ENCODE assay signal across 8 mouse cellular contexts in genomic region chr12:12496593-12497141, GRCm38 (mm10).
DNase-seq lines count a peak whose midpoint lies in the region; ATAC-seq and TF ChIP-seq lines count a peak whose summit lies in the region.

No protein-coding gene starts in this region.

- TF ChIP-seq EP300 in heart, adult 2 months (IDR thresholded peaks at IDR 0.05; ENCODE audit: insufficient read depth, low read depth, low read length), result no peak

- H3K9ac ChIP-seq in kidney, embryonic 14.5 days (ENCODE audit: low read depth, low read length), result no peak overlapping the region
- no peak overlapping the region for H3K9ac ChIP-seq in heart, adult 2 months (ENCODE audit: low read depth, low read length)
- no peak overlapping the region for H3K9ac ChIP-seq in lung, embryonic 16.5 days (ENCODE audit: low read length)

- no peak overlapping the region for H3K4me2 ChIP-seq in kidney, embryonic 14.5 days (replicated peaks; ENCODE audit: low read depth, low read length)
- no peak overlapping the region for H3K4me2 ChIP-seq in lung, embryonic 16.5 days (ENCODE audit: low read depth, low read length)

- intact Hi-C loops in heart, adult 2 months (cut with DNase I), result no loop called here

- no peaks in the 10 kb centered on the region for H3K27me3 ChIP-seq in kidney, embryonic 14.5 days (ENCODE audit: control insufficient read depth, insufficient read depth, low read length)
- no peaks in the 10 kb centered on the region for H3K27me3 ChIP-seq in heart, adult 2 months (ENCODE audit: control insufficient read depth, insufficient read depth, low read length)
- no peaks in the 10 kb centered on the region for H3K27me3 ChIP-seq in lung, embryonic 16.5 days (ENCODE audit: control insufficient read depth, insufficient read depth, low read depth, low read length)
- no peaks in the 10 kb centered on the region for H3K27me3 ChIP-seq in thymus, adult 2 months (ENCODE audit: control insufficient read depth, insufficient read depth, low read length)

- H3K4me3 ChIP-seq in kidney, embryonic 14.5 days (ENCODE audit: low read length), result no peak overlapping the region
- no peak overlapping the region for H3K4me3 ChIP-seq in heart, adult 2 months
- H3K4me3 ChIP-seq in lung, embryonic 16.5 days (ENCODE audit: low read length), result no peak overlapping the region
- no peak overlapping the region for H3K4me3 ChIP-seq in thymus, adult 2 months (ENCODE audit: control insufficient read depth, insufficient read depth, low read length)

- no peak for TF ChIP-seq CTCF in heart, adult 2 months (IDR thresholded peaks at IDR 0.05)
- no peak for TF ChIP-seq CTCF in thymus, adult 2 months (IDR thresholded peaks at IDR 0.05; ENCODE audit: borderline replicate concordance, control insufficient read depth, extremely low read depth, insufficient read depth, low read length, poor library complexity)

- TF ChIP-seq POLR2A in heart, adult 2 months (IDR thresholded peaks at IDR 0.05; ENCODE audit: insufficient read depth, low read depth, low read length), result no peak
- no peak for TF ChIP-seq POLR2A in thymus, adult 2 months (IDR thresholded peaks at IDR 0.05; ENCODE audit: control insufficient read depth, extremely low read depth, insufficient read depth, low read length, poor library complexity)

- H3K9me3 ChIP-seq in kidney, embryonic 14.5 days (ENCODE audit: control insufficient read depth, low read length), result no peaks in the 10 kb centered on the region
- no peaks in the 10 kb centered on the region for H3K9me3 ChIP-seq in lung, embryonic 16.5 days (ENCODE audit: control insufficient read depth, low read length)

- DNase-seq in kidney, adult 11 months, result peak; percentile 22
- DNase-seq in c-Kit-positive CD71-negative TER-119-negative erythroid progenitor cells, embryonic 14.5 days (ENCODE audit: low read depth), result peak; percentile 66
- peak; percentile 23 to 34 for DNase-seq in heart, adult 2 months
- peak; percentile 45 to 52 for DNase-seq in kidney, postnatal 25 days
- no peak for DNase-seq in embryo, embryonic 11 days
- no peak for DNase-seq in thymus, adult 2 months

- no peak for ATAC-seq in kidney, embryonic 14.5 days (ENCODE audit: low FRiP score, low TSS enrichment)
- peak; percentile 59 for ATAC-seq in lung, embryonic 16.5 days (ENCODE audit: low read depth)

- no peak overlapping the region for H3K27ac ChIP-seq in kidney, embryonic 14.5 days (ENCODE audit: low read depth, low read length)
- H3K27ac ChIP-seq in heart, adult 2 months, result no peak overlapping the region
- H3K27ac ChIP-seq in lung, embryonic 16.5 days (ENCODE audit: low read length), result peak overlapping the region; percentile 19; the same call in 1 of the 2 replicates
- H3K27ac ChIP-seq in thymus, adult 2 months (ENCODE audit: control insufficient read depth, insufficient read depth, low read length), result no peak overlapping the region

- H3K79me2 ChIP-seq in heart, adult 2 months (replicated peaks; ENCODE audit: control insufficient read depth, insufficient read depth, low read length), result no peaks in the 10 kb centered on the region

- WGBS in kidney, embryonic 14.5 days, result 66% methylated on average over 7 of the region's 7 CpGs
- WGBS in heart, adult 2 months, result 34% methylated on average over 7 of the region's 7 CpGs
- WGBS in lung, embryonic 16.5 days, result 43% methylated on average over 7 of the region's 7 CpGs
- 8% methylated on average over 7 of the region's 7 CpGs for WGBS in thymus, adult 2 months

- H3K4me1 ChIP-seq in kidney, embryonic 14.5 days (ENCODE audit: control insufficient read depth, insufficient read depth, low read length), result 0 out of 2 replicates have a peak, but pooled peaks cover 4% of the 10 kb centered on the region
- H3K4me1 ChIP-seq in heart, adult 2 months (ENCODE audit: control insufficient read depth, insufficient read depth, low read length), result peaks cover 2% of the 10 kb centered on the region; the same call in 1 of the 2 replicates
- peaks cover 5% of the 10 kb centered on the region for H3K4me1 ChIP-seq in lung, embryonic 16.5 days (replicated peaks; ENCODE audit: control insufficient read depth, insufficient read depth, low read length)
- no peaks in the 10 kb centered on the region for H3K4me1 ChIP-seq in thymus, adult 2 months (replicated peaks; ENCODE audit: control insufficient read depth, insufficient read depth, low read length)

- no peaks in the 10 kb centered on the region for H3K36me3 ChIP-seq in kidney, embryonic 14.5 days (ENCODE audit: control insufficient read depth, insufficient read depth, low read length)
- no peaks in the 10 kb centered on the region for H3K36me3 ChIP-seq in heart, adult 2 months (ENCODE audit: control insufficient read depth, insufficient read depth, low read length)
- no peaks in the 10 kb centered on the region for H3K36me3 ChIP-seq in lung, embryonic 16.5 days (ENCODE audit: control insufficient read depth, insufficient read depth, low read length)
- H3K36me3 ChIP-seq in thymus, adult 2 months (ENCODE audit: control insufficient read depth, insufficient read depth, low read length), result no peaks in the 10 kb centered on the region

Comparison
In these comparisons a context has a peak if more than half of its experiments do, and no peak if none do; other contexts are left out.
1. DNase-seq: peak in kidney, adult 11 months (single experiment), c-Kit-positive CD71-negative TER-119-negative erythroid progenitor cells, embryonic 14.5 days (single experiment), heart, adult 2 months (2 of 2) and kidney, postnatal 25 days (2 of 2); none in embryo, embryonic 11 days (single experiment) and thymus, adult 2 months (single experiment).